Mouse (Mus musculus): ENCODE measurements around the gene Tmem151a.
"Not testable (repeated sequence)": the region's sequence is repeated elsewhere in the genome, so short reads cannot be mapped to it uniquely, and the experiment has no call there.

The Tmem151a gene

GRCm38 (mm10) chr19:5094243-5094632 lies 8.9 kb upstream of the Tmem151a start:
- DNase-seq: peak; percentile 70 to 91

- no peak for DNase-seq
These were observed 8.3 kb upstream of the Tmem151a start for GRCm38 (mm10) chr19:5093481-5094242.

GRCm38 (mm10) chr19:5092083-5092482 lies 6.8 kb upstream of the Tmem151a start:
- DNase-seq: no peak

GRCm38 (mm10) chr19:5089324-5089723 lies 4.0 kb upstream of the Tmem151a start:
- DNase-seq: no peak

GRCm38 (mm10) chr19:5087884-5088728 lies 2.8 kb upstream of the Tmem151a start, which contains the start of gene Yif1a:
TSS of gene Yif1a (plus strand) at chr19:5088538.
- DNase-seq: peak; percentile 80 to 85

- DNase-seq: not testable (repeated sequence)
These were observed 1.2 kb upstream of the Tmem151a start for GRCm38 (mm10) chr19:5086533-5086932.

- no peak for DNase-seq
These were observed 542 bp downstream of the Tmem151a start for GRCm38 (mm10) chr19:5084834-5085144.

- no peak for DNase-seq
These were observed 1.1 kb downstream of the Tmem151a start for GRCm38 (mm10) chr19:5083961-5084833.

- DNase-seq: no peak
These were observed 2.7 kb downstream of the Tmem151a start for GRCm38 (mm10) chr19:5082596-5082995.

GRCm38 (mm10) chr19:5082005-5082404 lies 3.3 kb downstream of the Tmem151a start:
- no peak for DNase-seq

- DNase-seq: no peak
These were observed 6.1 kb downstream of the Tmem151a start for GRCm38 (mm10) chr19:5079279-5079678.

GRCm38 (mm10) chr19:5073518-5073917 lies 11.8 kb downstream of the Tmem151a start:
- no peak for DNase-seq

GRCm38 (mm10) chr19:5073028-5073427 lies 12.3 kb downstream of the Tmem151a start:
- DNase-seq: peak in 1 of 2 experiments; percentile 65

GRCm38 (mm10) chr19:5072389-5073019 lies 12.8 kb downstream of the Tmem151a start:
- DNase-seq: no peak

GRCm38 (mm10) chr19:5071545-5072369 lies 13.6 kb downstream of the Tmem151a start:
- DNase-seq: peak; percentile 54 to 68

- DNase-seq: no peak
These were observed 14.3 kb downstream of the Tmem151a start for GRCm38 (mm10) chr19:5071077-5071476.

- no peak for DNase-seq
These were observed 15.4 kb downstream of the Tmem151a start for GRCm38 (mm10) chr19:5069978-5070377.

GRCm38 (mm10) chr19:5069486-5069885 lies 15.8 kb downstream of the Tmem151a start:
- DNase-seq: no peak

GRCm38 (mm10) chr19:5068570-5069234 lies 16.6 kb downstream of the Tmem151a start:
- no peak for DNase-seq

- DNase-seq: no peak
These were observed 17.3 kb downstream of the Tmem151a start, which contains the start of gene Cd248 for GRCm38 (mm10) chr19:5067867-5068569. TSS of gene Cd248 (plus strand) at chr19:5068078.

Data from spleen, adult 18-20 months (tissue).